Mouse (Mus musculus) kidney, adult 2 months (tissue): ENCODE data around the gene Tfe3.

Experiments used
- CTCF ChIP-seq: fragments of 200-500 bp; conservative IDR thresholded peaks from 2 replicates; pipeline ENCODE4 v1.5.1; 2011; ENCODE audit warnings: low read depth, mild to moderate bottlenecking, control low read depth, low read length, moderate library complexity, mixed read lengths; ENCODE audit not compliant: insufficient read depth, insufficient read length
- POLR2A ChIP-seq: fragments of 200-500 bp; IDR thresholded peaks from one replicate; pipeline ENCODE4 v1.6.1; 2011; ENCODE audit warnings: low read depth, low read length, control low read depth

- no peak for TF ChIP-seq POLR2A
- TF ChIP-seq CTCF, result no peak
Measured at GRCm38 (mm10) chrX:7789542-7790136, 27.3 kb downstream of the Tfe3 start, which contains the start of gene Gripap1.
